In the genomic region with DNA sequence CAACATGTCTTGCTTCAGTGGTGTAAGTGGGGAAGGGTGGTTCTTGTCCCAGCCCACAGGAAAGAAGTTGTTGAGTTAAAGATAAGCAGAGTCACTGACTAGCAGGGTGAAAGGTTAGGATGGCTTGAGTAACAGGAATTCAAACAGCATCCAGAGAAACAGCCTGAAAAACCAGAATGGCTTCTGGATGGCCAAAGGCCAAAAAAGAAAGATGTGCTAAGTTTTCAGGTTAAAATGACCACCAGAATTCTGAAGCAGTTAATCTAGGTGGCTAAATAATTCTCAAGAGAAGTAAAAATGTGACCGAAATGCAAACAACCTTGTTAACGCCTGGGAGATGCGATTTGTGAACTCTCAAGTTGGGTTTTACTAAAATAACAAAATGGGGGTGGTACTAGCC, we compare ENCODE assay signal across 31 mouse cellular contexts.
A peak's percentile ranks its signal among the peaks of the same experiment; 100 is the strongest.
DNase-seq lines count a peak whose midpoint lies in the region; ATAC-seq and TF ChIP-seq lines count a peak whose summit lies in the region.
"Had no signal": no experiment of that assay in that cellular context is flagged by ENCODE, and none has a peak within 500 bp of the region (broad histone marks: within the 10 kb centered on the region; RNA-seq: fewer than 3 reads in every experiment).

No protein-coding gene starts in this region.

- H3K27me3 ChIP-seq in intestine, embryonic 16.5 days (replicated peaks; ENCODE audit: control insufficient read depth, insufficient read depth, low read length) = no peaks in the 10 kb centered on the region
- H3K27me3 ChIP-seq in intestine, embryonic 15.5 days (replicated peaks) = no peaks in the 10 kb centered on the region
- no peaks in the 10 kb centered on the region for H3K27me3 ChIP-seq in lung, postnatal 0 days (replicated peaks; ENCODE audit: insufficient read depth, low read length)
- H3K27me3 ChIP-seq: forebrain, embryonic 15.5 days; heart, embryonic 12.5 days; hindbrain, embryonic 13.5 days; liver, embryonic 15.5 days; lung, embryonic 15.5 days; Patski had no signal

- no peaks in the 10 kb centered on the region for H3K4me1 ChIP-seq in intestine, embryonic 16.5 days (ENCODE audit: control insufficient read depth, insufficient read depth, low read length)
- no peaks in the 10 kb centered on the region for H3K4me1 ChIP-seq in intestine, embryonic 15.5 days (replicated peaks)
- no peaks in the 10 kb centered on the region for H3K4me1 ChIP-seq in lung, postnatal 0 days (ENCODE audit: insufficient read depth, low read depth, low read length)
- H3K4me1 ChIP-seq in lung, adult 2 months (ENCODE audit: control insufficient read depth, insufficient read depth, low read length) = no peaks in the 10 kb centered on the region
- H3K4me1 ChIP-seq: forebrain, embryonic 10.5 days; heart, embryonic 12.5 days; hindbrain, embryonic 13.5 days; limb, embryonic 12.5 days; liver, embryonic 15.5 days; lung, embryonic 15.5 days; midbrain, embryonic 10.5 days had no signal

- no peak overlapping the region for H3K4me3 ChIP-seq in intestine, embryonic 16.5 days (ENCODE audit: low read length)
- no peak overlapping the region for H3K4me3 ChIP-seq in intestine, embryonic 15.5 days (replicated peaks)
- no peak overlapping the region for H3K4me3 ChIP-seq in lung, postnatal 0 days (ENCODE audit: low read depth, low read length)
- H3K4me3 ChIP-seq in lung, adult 2 months (replicated peaks; ENCODE audit: extremely low read depth, low read depth, low read length) = no peak overlapping the region
- H3K4me3 ChIP-seq: embryonic facial prominence, embryonic 13.5 days; forebrain, embryonic 10.5 days; forebrain, embryonic 15.5 days; heart, embryonic 12.5 days; hindbrain, embryonic 13.5 days; limb, embryonic 12.5 days; liver, embryonic 15.5 days; lung, embryonic 15.5 days; midbrain, embryonic 10.5 days had no signal

- H3K4me2 ChIP-seq in intestine, embryonic 16.5 days (ENCODE audit: low read depth, low read length) = no peak overlapping the region
- no peak overlapping the region for H3K4me2 ChIP-seq in intestine, embryonic 15.5 days (replicated peaks)
- no peak overlapping the region for H3K4me2 ChIP-seq in lung, postnatal 0 days (replicated peaks; ENCODE audit: low read depth, low read length)
- H3K4me2 ChIP-seq: embryonic facial prominence, embryonic 13.5 days; forebrain, embryonic 15.5 days; heart, embryonic 12.5 days; hindbrain, embryonic 13.5 days; limb, embryonic 12.5 days; liver, embryonic 15.5 days; lung, embryonic 15.5 days had no signal

- no peaks in the 10 kb centered on the region for H3K9me3 ChIP-seq in intestine, embryonic 16.5 days (ENCODE audit: control insufficient read depth, low read length)
- H3K9me3 ChIP-seq in intestine, embryonic 15.5 days = no peaks in the 10 kb centered on the region
- no peaks in the 10 kb centered on the region for H3K9me3 ChIP-seq in lung, postnatal 0 days (ENCODE audit: low read length)
- H3K9me3 ChIP-seq: embryonic facial prominence, embryonic 13.5 days; forebrain, embryonic 10.5 days; forebrain, embryonic 15.5 days; heart, embryonic 12.5 days; hindbrain, embryonic 13.5 days; limb, embryonic 12.5 days; liver, embryonic 15.5 days; lung, embryonic 15.5 days; midbrain, embryonic 10.5 days had no signal

- peak; percentile 46; the same call in 1 of the 2 replicates for ATAC-seq in intestine, embryonic 16.5 days
- ATAC-seq in intestine, embryonic 15.5 days = no peak
- peak; percentile 26; the same call in 1 of the 2 replicates for ATAC-seq in lung, postnatal 0 days
- ATAC-seq in inflammation-experienced regulatory T-cells, adult 6 months = no peak
- ATAC-seq: forebrain, embryonic 15.5 days; midbrain, embryonic 16.5 days; Patski had no signal

- peak; percentile 34 for DNase-seq in lung, postnatal 0 days (ENCODE audit: low spot score)
- no peak for DNase-seq in lung, adult 2 months
- DNase-seq in kidney, adult 9 months = peak; percentile 82
- peak; percentile 27 to 69 for DNase-seq in kidney, postnatal 36 days
- no peak for DNase-seq in Muller cell, postnatal 12 days (ENCODE audit: inconsistent ontology term)
- DNase-seq: adrenal gland, postnatal 14 days; cerebellum, adult 11 months; cerebellum, adult 9-10 months; gastrocnemius, postnatal 25 days; heart, adult 18-20 months; heart, postnatal 4 days; layer of hippocampus, adult 9-11 months; right cerebral cortex, postnatal 25 days; spleen, adult 18-20 months; thymus, adult 18-20 months; thymus, postnatal 25 days had no signal

- H3K9ac ChIP-seq in intestine, embryonic 16.5 days (ENCODE audit: low read depth, low read length) = no peak overlapping the region
- no peak overlapping the region for H3K9ac ChIP-seq in intestine, embryonic 15.5 days
- no peak overlapping the region for H3K9ac ChIP-seq in lung, postnatal 0 days (replicated peaks; ENCODE audit: low read depth)
- H3K9ac ChIP-seq: embryonic facial prominence, embryonic 13.5 days; forebrain, embryonic 15.5 days; heart, embryonic 12.5 days; hindbrain, embryonic 13.5 days; limb, embryonic 12.5 days; liver, embryonic 15.5 days; lung, embryonic 15.5 days had no signal

- H3K36me3 ChIP-seq in intestine, embryonic 16.5 days (ENCODE audit: control insufficient read depth, insufficient read depth, low read length) = no peaks in the 10 kb centered on the region
- H3K36me3 ChIP-seq in intestine, embryonic 15.5 days = no peaks in the 10 kb centered on the region
- no peaks in the 10 kb centered on the region for H3K36me3 ChIP-seq in lung, postnatal 0 days (ENCODE audit: insufficient read depth, low read length)
- H3K36me3 ChIP-seq: embryonic facial prominence, embryonic 13.5 days; forebrain, embryonic 10.5 days; forebrain, embryonic 15.5 days; G1E; heart, embryonic 12.5 days; hindbrain, embryonic 13.5 days; limb, embryonic 12.5 days; liver, embryonic 15.5 days; lung, embryonic 15.5 days; midbrain, embryonic 10.5 days had no signal

- WGBS in intestine, embryonic 16.5 days = 91% methylated on average over 3 of the region's 3 CpGs
- WGBS in intestine, embryonic 15.5 days = 84% methylated on average over 3 of the region's 3 CpGs
- 71% methylated on average over 3 of the region's 3 CpGs for WGBS in lung, postnatal 0 days
- 76% methylated on average over 3 of the region's 3 CpGs for whole genome bisulfite sequencing in lung, adult 2 months

- no peak for TF ChIP-seq CTCF in lung, postnatal 0 days (IDR thresholded peaks at IDR 0.05)
- no peak for TF ChIP-seq CTCF in lung, adult 2 months (IDR thresholded peaks at IDR 0.05; ENCODE audit: insufficient read depth, low read length)

- H3K27ac ChIP-seq in intestine, embryonic 16.5 days (ENCODE audit: low read length) = no peak overlapping the region
- no peak overlapping the region for H3K27ac ChIP-seq in intestine, embryonic 15.5 days
- no peak overlapping the region for H3K27ac ChIP-seq in lung, postnatal 0 days (ENCODE audit: low read length)
- H3K27ac ChIP-seq: embryonic facial prominence, embryonic 13.5 days; forebrain, embryonic 10.5 days; forebrain, embryonic 15.5 days; hindbrain, embryonic 13.5 days; limb, embryonic 12.5 days; liver, embryonic 15.5 days; lung, embryonic 15.5 days; midbrain, embryonic 10.5 days had no signal

- TF ChIP-seq EP300 in lung, postnatal 0 days (IDR thresholded peaks at IDR 0.05) = no peak

- TF ChIP-seq POLR2A in lung, adult 2 months (IDR thresholded peaks at IDR 0.05; ENCODE audit: borderline replicate concordance, extremely low read depth, low read depth, low read length) = no peak

Comparison
In these comparisons a context has a peak if more than half of its experiments do, and no peak if none do; other contexts are left out.
1. ATAC-seq: peak in intestine, embryonic 16.5 days (single experiment) and lung, postnatal 0 days (single experiment); none in intestine, embryonic 15.5 days (single experiment) and inflammation-experienced regulatory T-cells, adult 6 months (single experiment).
2. DNase-seq: peak in lung, postnatal 0 days (single experiment), kidney, adult 9 months (single experiment) and kidney, postnatal 36 days (2 of 2); none in lung, adult 2 months (single experiment) and Muller cell, postnatal 12 days (single experiment).